Mouse (Mus musculus) left cerebral cortex, postnatal 10 days (tissue): ENCODE results near the gene Ncf1. TPM values are rescaled to one million over a fixed set of nuclear protein-coding genes. Genes with fewer than 3 reads are reported as not detected.

ENCODE experiments used
- DNase-seq, 2 experiments: peaks; one replicate each; pipeline ENCODE4 v3.0.0; 2021 to 2022; ENCODE audit warnings: low spot score in 2 of 2, mixed read lengths in 1 of 2; ENCODE audit errors: extremely low spot score in 1 of 2
- intact Hi-C: fragments of 180-260 bp; cut with DNase I; formaldehyde crosslinking; loops from one replicate; pipeline ENCODE4 v1.15.1; 2025
- total RNA-seq, 2 experiments: library from RNA; stranded (reverse); gene quantifications; 2 replicates each; pipeline ENCODE4 v1.2.3; 2021

Ncf1 gene
- total RNA-seq, 2 experiments from 2014 or later: 5.7 to 8.3 TPM

- intact Hi-C loops: no loop called here
- DNase-seq: peak; percentile 87 to 89
Observed at GRCm38 (mm10) chr5:134176169-134176881, 53.1 kb downstream of the Ncf1 start, which contains the start of gene Rcc1l. TSS of gene Rcc1l (minus strand) at chr5:134176774.

GRCm38 (mm10) chr5:134175696-134176095 is 53.7 kb downstream of the Ncf1 start:
- no peak for DNase-seq
- intact Hi-C loops: no loop called here

- DNase-seq: no peak
- intact Hi-C loops: no loop called here
Observed at GRCm38 (mm10) chr5:134173206-134173605, 56.2 kb downstream of the Ncf1 start.

GRCm38 (mm10) chr5:134170167-134170566 is 59.3 kb downstream of the Ncf1 start:
- intact Hi-C loops: no loop called here
- no peak for DNase-seq

Other genes starting within 250 kb of the Ncf1 start
- 10 to 100 TPM; 54.9 to 57.6 TPM for gene Castor2, start 129.9 kb downstream of the Ncf1 start, total RNA-seq
- 10 to 100 TPM; 18.4 to 21.1 TPM for gene Rcc1l, start 52.9 kb downstream of the Ncf1 start, total RNA-seq
- gene Gtf2ird2, start 45.6 kb downstream of the Ncf1 start, total RNA-seq: 10 to 100 TPM; 14.1 to 16.5 TPM
- gene Gtf2i, start 85.1 kb upstream of the Ncf1 start, total RNA-seq: 100 to 1,000 TPM; 186 to 207 TPM
- 10 to 100 TPM; 39.9 to 44.9 TPM for gene Gtf2ird1, start 227.1 kb upstream of the Ncf1 start, total RNA-seq